Mouse (Mus musculus) G1E (cell line): ENCODE results near the gene 4930507D05Rik. TPM values are rescaled to one million over a fixed set of nuclear protein-coding genes. Genes with fewer than 3 reads are reported as not detected.

Source experiments
- ATAC-seq: 2 replicates; pipeline ENCODE4 v1.8.0; 2016; ENCODE audit warnings: mild to moderate bottlenecking; ENCODE audit not compliant: insufficient number of reproducible peaks, poor library complexity, low FRiP score, severe bottlenecking; ENCODE audit errors: extremely low read depth
- DNase-seq: peaks from one replicate; pipeline ENCODE4 v3.0.0; 2012; ENCODE audit warnings: low spot score
- H3K27me3 ChIP-seq: 2 replicates; pipeline ENCODE4 v1.6.1; 2012; ENCODE audit warnings: mild to moderate bottlenecking, low read length, inconsistent platforms; ENCODE audit not compliant: insufficient read depth
- H3K36me3 ChIP-seq: replicated peaks from 2 replicates; pipeline ENCODE3; 2012; ENCODE audit warnings: mild to moderate bottlenecking, inconsistent platforms
- H3K4me1 ChIP-seq: 2 replicates; pipeline ENCODE4 v1.6.1; 2012; ENCODE audit warnings: low read depth, low read length, inconsistent platforms, mixed read lengths; ENCODE audit not compliant: insufficient read depth
- H3K4me3 ChIP-seq: 2 replicates; pipeline ENCODE4 v1.5.1; 2012; ENCODE audit warnings: low read depth, mild to moderate bottlenecking, inconsistent platforms, low read length, moderate library complexity, mixed read lengths
- H3K9me3 ChIP-seq: replicated peaks from 2 replicates; pipeline ENCODE4 v1.6.1; 2012; ENCODE audit warnings: inconsistent platforms
- CTCF ChIP-seq: IDR thresholded peaks from 2 replicates; pipeline ENCODE4 v1.5.1; 2012; ENCODE audit warnings: low read depth, low read length, inconsistent platforms, mixed read lengths
- GATA1 ChIP-seq: IDR thresholded peaks from 2 replicates; pipeline ENCODE4 v1.6.1; 2012; ENCODE audit warnings: borderline replicate concordance, low read length, inconsistent platforms, mixed read lengths
- GATA2 ChIP-seq: IDR thresholded peaks from 2 replicates; pipeline ENCODE4 v1.6.1; 2012; ENCODE audit warnings: low read depth, low read length, inconsistent platforms, borderline replicate concordance
- POLR2AphosphoS5 ChIP-seq: IDR thresholded peaks from 2 replicates; pipeline ENCODE4 v1.6.1; 2012; ENCODE audit warnings: low read depth, low read length, inconsistent platforms; ENCODE audit not compliant: insufficient replicate concordance
- TAL1 ChIP-seq: conservative IDR thresholded peaks from 2 replicates; pipeline ENCODE4 v1.6.1; 2012; ENCODE audit warnings: low read depth, low read length, inconsistent platforms, mixed read lengths
- polyA plus RNA-seq: library from polyadenylated mRNA; stranded (reverse); fragments of >175 nt; gene quantifications from 2 replicates; pipeline ENCODE4 v1.2.3, GENCODE M21; 2012
- total RNA-seq, 2 experiments: library from RNA; stranded (forward) in 1 of 2; stranded (reverse) in 1 of 2; fragments of 200-1000 nt in 1 of 2; fragments of >200 nt in 1 of 2; fragmentation: Nextera tagmentation in 1 of 2; gene quantifications; 2 replicates each; pipeline ENCODE4 v1.2.3; 2014 to 2017

Gene 4930507D05Rik
- total and polyA plus RNA-seq, 3 experiments = 0.07 to 0.27 TPM; not detected in 1

DNA sequence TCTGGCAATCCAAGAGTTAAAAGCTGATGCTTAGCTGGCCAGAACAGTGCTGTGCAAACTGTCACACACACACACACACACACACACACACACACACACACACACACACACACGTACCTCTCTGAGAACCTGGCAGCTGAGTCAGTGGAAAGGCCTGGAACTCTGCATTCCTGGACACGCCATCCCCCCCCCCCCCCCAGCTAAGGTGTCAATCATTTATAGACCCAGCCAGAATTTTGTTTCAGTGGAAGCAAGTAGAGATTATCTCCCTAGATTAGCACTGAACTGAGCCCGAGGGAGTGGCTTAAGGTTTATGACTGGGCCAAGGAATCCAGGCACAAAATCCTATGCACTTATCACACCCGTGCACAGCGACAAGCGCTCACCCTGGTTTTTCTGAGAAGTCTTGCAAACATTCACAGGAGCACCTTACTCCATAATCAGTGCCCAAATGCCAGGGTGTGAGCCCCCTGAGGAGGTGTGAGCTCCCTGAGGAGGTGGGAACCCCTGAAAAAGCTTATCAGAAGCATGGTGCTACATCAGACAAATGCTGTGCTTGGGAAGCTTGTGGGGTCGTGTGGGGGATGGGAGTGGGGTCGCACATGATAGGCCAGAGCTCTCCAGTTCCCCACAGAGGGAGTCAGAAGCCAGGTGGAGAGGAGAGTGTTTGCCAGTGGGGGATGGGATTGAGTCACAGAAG lies 36.2 kb upstream of the 4930507D05Rik start:
- Histone ChIP-seq H3K4me3 (no peak overlapping the region; the same call in 1 of the 2 replicates), H3K36me3 (no peaks in the 10 kb centered on the region), H3K27me3 (peaks cover 17% of the 10 kb centered on the region; the same call in 1 of the 2 replicates), H3K9me3 (no peaks in the 10 kb centered on the region), H3K4me1 (peaks cover 46% of the 10 kb centered on the region)
- ATAC-seq (peak; percentile 70), DNase-seq (no peak)
- no peak for TF ChIP-seq GATA1
- TF ChIP-seq POLR2AphosphoS5 = no peak
- no peak; the same call in 1 of the 2 replicates for TF ChIP-seq TAL1
- TF ChIP-seq CTCF = no peak
- no peak for TF ChIP-seq GATA2

GRCm38 (mm10) chr10:62413606-62413982 lies 35.7 kb upstream of the 4930507D05Rik start:
- DNase-seq (no peak), ATAC-seq (peak; percentile 31; the same call in 1 of the 2 replicates)
- H3K36me3 ChIP-seq = no peaks in the 10 kb centered on the region
- no peak overlapping the region; the same call in 1 of the 2 replicates for H3K4me3 ChIP-seq
- peaks cover 15% of the 10 kb centered on the region; the same call in 1 of the 2 replicates for H3K27me3 ChIP-seq
- H3K9me3 ChIP-seq = no peaks in the 10 kb centered on the region
- peaks cover 46% of the 10 kb centered on the region for H3K4me1 ChIP-seq
- no peak for TF ChIP-seq CTCF
- TF ChIP-seq GATA2 = no peak
- TF ChIP-seq POLR2AphosphoS5 = no peak
- no peak for TF ChIP-seq GATA1
- no peak for TF ChIP-seq TAL1

- H3K36me3 ChIP-seq = no peaks in the 10 kb centered on the region
- no peak overlapping the region for H3K4me3 ChIP-seq
- peaks cover 15% of the 10 kb centered on the region for H3K4me1 ChIP-seq
- peaks cover 11% of the 10 kb centered on the region; the same call in 1 of the 2 replicates for H3K27me3 ChIP-seq
- no peak for DNase-seq
- ATAC-seq = no peak
- no peaks in the 10 kb centered on the region for H3K9me3 ChIP-seq
- TF ChIP-seq GATA2 = no peak
- TF ChIP-seq GATA1 = no peak
- no peak for TF ChIP-seq POLR2AphosphoS5
- no peak for TF ChIP-seq TAL1
- no peak for TF ChIP-seq CTCF
These were observed 30.4 kb upstream of the 4930507D05Rik start for GRCm38 (mm10) chr10:62418831-62419356.

- H3K27me3 ChIP-seq = peaks cover 11% of the 10 kb centered on the region; the same call in 1 of the 2 replicates
These were observed 29.9 kb upstream of the 4930507D05Rik start for GRCm38 (mm10) chr10:62419422-62419821.

DNA sequence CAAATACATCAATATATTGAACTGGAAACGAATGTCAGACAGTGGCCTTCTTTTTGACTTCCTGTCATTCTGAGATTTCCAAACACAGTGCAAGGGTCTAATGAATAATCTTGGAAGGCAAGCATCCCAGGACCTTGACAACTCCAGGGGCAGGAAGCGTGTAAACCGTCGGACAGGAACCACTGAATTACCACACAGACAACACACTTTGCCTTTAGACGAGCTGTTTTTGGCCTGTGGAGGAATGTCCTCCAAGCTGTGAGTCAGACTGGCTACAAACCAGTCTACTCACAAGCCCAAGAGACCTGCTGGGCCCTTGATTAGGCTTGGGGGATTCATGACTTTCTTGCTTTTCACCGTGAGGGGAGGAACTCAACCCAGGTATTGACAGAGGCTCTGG lies 28.9 kb upstream of the 4930507D05Rik start:
- no peaks in the 10 kb centered on the region for H3K36me3 ChIP-seq
- TF ChIP-seq TAL1 = no peak
- TF ChIP-seq CTCF = no peak
- no peak for TF ChIP-seq GATA2
- TF ChIP-seq GATA1 = no peak
- no peak for TF ChIP-seq POLR2AphosphoS5
- H3K4me1 ChIP-seq = peaks cover 12% of the 10 kb centered on the region
- H3K27me3 ChIP-seq = peaks cover 11% of the 10 kb centered on the region; the same call in 1 of the 2 replicates
- ATAC-seq (no peak), DNase-seq (no peak)
- H3K4me3 ChIP-seq = no peak overlapping the region
- no peaks in the 10 kb centered on the region for H3K9me3 ChIP-seq

More at GRCm38 (mm10) chr10:62419422-62419821, 29.9 kb upstream of the 4930507D05Rik start:
- Histone ChIP-seq H3K9me3 (no peaks in the 10 kb centered on the region), H3K36me3 (no peaks in the 10 kb centered on the region), H3K4me1 (peaks cover 12% of the 10 kb centered on the region), H3K4me3 (no peak overlapping the region)
- DNase-seq (no peak), ATAC-seq (no peak)
- no peak for TF ChIP-seq GATA1
- TF ChIP-seq TAL1 = no peak
- TF ChIP-seq POLR2AphosphoS5 = no peak
- TF ChIP-seq GATA2 = no peak
- TF ChIP-seq CTCF = no peak

GRCm38 (mm10) chr10:62421127-62421526 lies 28.2 kb upstream of the 4930507D05Rik start:
- DNase-seq = no peak
- H3K27me3 ChIP-seq = peaks cover 11% of the 10 kb centered on the region; the same call in 1 of the 2 replicates
- H3K4me1 ChIP-seq = peaks cover 5% of the 10 kb centered on the region
- H3K9me3 ChIP-seq = no peaks in the 10 kb centered on the region
- no peak overlapping the region for H3K4me3 ChIP-seq
- no peaks in the 10 kb centered on the region for H3K36me3 ChIP-seq
- TF ChIP-seq CTCF = no peak
- TF ChIP-seq GATA1 = no peak
- no peak for TF ChIP-seq GATA2
- TF ChIP-seq TAL1 = no peak
- TF ChIP-seq POLR2AphosphoS5 = no peak
- ATAC-seq = no peak
